Mouse (Mus musculus): ENCODE data around the gene Hoxb7. TPM values are rescaled to one million over a fixed set of nuclear protein-coding genes. Genes with fewer than 3 reads are reported as not detected.

Hoxb7 gene
- polyA plus RNA-seq, 1 experiment from 2014 or later = not detected

GRCm38 (mm10) chr11:96325747-96326212 lies 39.4 kb downstream of the Hoxb7 start:
- Histone ChIP-seq H3K4me1 (ENCODE audit: control insufficient read depth, insufficient read depth, low read length) (no peaks in the 10 kb centered on the region), H3K27me3 (ENCODE audit: control insufficient read depth, insufficient read depth, low read depth, low read length) (peaks cover 94% of the 10 kb centered on the region), H3K4me3 (ENCODE audit: low read depth, low read length) (no peak overlapping the region), H3K4me2 (ENCODE audit: low read length) (no peak overlapping the region), H3K9ac (ENCODE audit: low read depth, low read length) (no peak overlapping the region), H3K9me3 (replicated peaks; ENCODE audit: control insufficient read depth, low read length, poor library complexity, severe bottlenecking) (no peaks in the 10 kb centered on the region), H3K27ac (ENCODE audit: low read length) (no peak overlapping the region), H3K36me3 (ENCODE audit: control insufficient read depth, insufficient read depth, low read length) (no peaks in the 10 kb centered on the region)
- WGBS = 1% methylated on average over 22 of the region's 22 CpGs
- no peak for ATAC-seq

- Histone ChIP-seq H3K4me1 (ENCODE audit: control insufficient read depth, insufficient read depth, low read length) (no peaks in the 10 kb centered on the region), H3K4me2 (ENCODE audit: low read length) (no peak overlapping the region), H3K9me3 (replicated peaks; ENCODE audit: control insufficient read depth, low read length, poor library complexity, severe bottlenecking) (no peaks in the 10 kb centered on the region), H3K27me3 (ENCODE audit: control insufficient read depth, insufficient read depth, low read depth, low read length) (peaks cover 95% of the 10 kb centered on the region), H3K9ac (ENCODE audit: low read depth, low read length) (no peak overlapping the region), H3K36me3 (ENCODE audit: control insufficient read depth, insufficient read depth, low read length) (no peaks in the 10 kb centered on the region), H3K4me3 (ENCODE audit: low read depth, low read length) (no peak overlapping the region), H3K27ac (ENCODE audit: low read length) (no peak overlapping the region)
- ATAC-seq = no peak
- WGBS = 3% methylated on average over 12 of the region's 12 CpGs
Measured at GRCm38 (mm10) chr11:96326705-96327104, 40.3 kb downstream of the Hoxb7 start.

- no peak overlapping the region for H3K4me2 ChIP-seq (ENCODE audit: low read length)
- no peak for ATAC-seq
- H3K9me3 ChIP-seq (replicated peaks; ENCODE audit: control insufficient read depth, low read length, poor library complexity, severe bottlenecking) = no peaks in the 10 kb centered on the region
- 3% methylated on average over 7 of the region's 7 CpGs for WGBS
- H3K4me1 ChIP-seq (ENCODE audit: control insufficient read depth, insufficient read depth, low read length) = no peaks in the 10 kb centered on the region
- H3K27ac ChIP-seq (ENCODE audit: low read length) = no peak overlapping the region
- peaks cover 95% of the 10 kb centered on the region for H3K27me3 ChIP-seq (ENCODE audit: control insufficient read depth, insufficient read depth, low read depth, low read length)
- H3K9ac ChIP-seq (ENCODE audit: low read depth, low read length) = no peak overlapping the region
- H3K4me3 ChIP-seq (ENCODE audit: low read depth, low read length) = no peak overlapping the region
- H3K36me3 ChIP-seq (ENCODE audit: control insufficient read depth, insufficient read depth, low read length) = no peaks in the 10 kb centered on the region
Measured at GRCm38 (mm10) chr11:96327122-96327521, 40.7 kb downstream of the Hoxb7 start.

- no peak overlapping the region for H3K4me3 ChIP-seq (ENCODE audit: low read depth, low read length)
- ATAC-seq = no peak
- H3K9me3 ChIP-seq (replicated peaks; ENCODE audit: control insufficient read depth, low read length, poor library complexity, severe bottlenecking) = no peaks in the 10 kb centered on the region
- no peaks in the 10 kb centered on the region for H3K4me1 ChIP-seq (ENCODE audit: control insufficient read depth, insufficient read depth, low read length)
- H3K9ac ChIP-seq (ENCODE audit: low read depth, low read length) = no peak overlapping the region
- H3K27ac ChIP-seq (ENCODE audit: low read length) = no peak overlapping the region
- WGBS = 0% methylated on average over 5 of the region's 5 CpGs
- H3K36me3 ChIP-seq (ENCODE audit: control insufficient read depth, insufficient read depth, low read length) = no peaks in the 10 kb centered on the region
- H3K4me2 ChIP-seq (ENCODE audit: low read length) = no peak overlapping the region
- peaks cover 95% of the 10 kb centered on the region for H3K27me3 ChIP-seq (ENCODE audit: control insufficient read depth, insufficient read depth, low read depth, low read length)
Measured at GRCm38 (mm10) chr11:96327750-96328149, 41.3 kb downstream of the Hoxb7 start.

DNA sequence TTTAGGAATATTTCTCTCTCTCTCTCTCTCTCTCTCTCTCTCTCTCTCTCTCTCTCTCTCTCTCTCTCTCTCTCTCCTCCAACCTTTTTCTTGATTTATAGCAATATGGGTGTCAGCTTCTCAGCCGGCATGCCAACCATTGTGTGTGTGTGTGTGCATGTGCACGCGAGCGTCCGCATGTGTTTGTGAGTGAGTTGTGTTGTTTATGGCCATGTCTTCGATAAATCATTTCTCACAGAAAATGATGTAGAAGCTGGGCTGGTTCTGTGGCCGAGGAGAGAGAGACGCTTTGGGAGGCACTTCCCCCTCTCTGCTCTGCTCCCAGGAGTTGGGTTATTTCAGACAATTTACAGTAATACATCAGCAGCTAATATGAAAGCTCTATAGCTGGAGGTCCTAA lies 42.2 kb downstream of the Hoxb7 start:
- Histone ChIP-seq H3K36me3 (ENCODE audit: control insufficient read depth, insufficient read depth, low read length) (no peaks in the 10 kb centered on the region), H3K4me1 (ENCODE audit: control insufficient read depth, insufficient read depth, low read length) (no peaks in the 10 kb centered on the region), H3K27ac (ENCODE audit: low read length) (no peak overlapping the region), H3K4me3 (ENCODE audit: low read depth, low read length) (no peak overlapping the region), H3K27me3 (ENCODE audit: control insufficient read depth, insufficient read depth, low read depth, low read length) (peaks cover 93% of the 10 kb centered on the region), H3K4me2 (ENCODE audit: low read length) (no peak overlapping the region), H3K9ac (ENCODE audit: low read depth, low read length) (no peak overlapping the region), H3K9me3 (replicated peaks; ENCODE audit: control insufficient read depth, low read length, poor library complexity, severe bottlenecking) (no peaks in the 10 kb centered on the region)
- ATAC-seq = no peak
- 4% methylated on average over 8 of the region's 8 CpGs for WGBS

GRCm38 (mm10) chr11:96332105-96332504 lies 45.7 kb downstream of the Hoxb7 start:
- Histone ChIP-seq H3K4me3 (ENCODE audit: low read depth, low read length) (no peak overlapping the region), H3K36me3 (ENCODE audit: control insufficient read depth, insufficient read depth, low read length) (no peaks in the 10 kb centered on the region), H3K9ac (ENCODE audit: low read depth, low read length) (no peak overlapping the region), H3K27ac (ENCODE audit: low read length) (no peak overlapping the region), H3K27me3 (ENCODE audit: control insufficient read depth, insufficient read depth, low read depth, low read length) (peaks cover 96% of the 10 kb centered on the region), H3K9me3 (replicated peaks; ENCODE audit: control insufficient read depth, low read length, poor library complexity, severe bottlenecking) (no peaks in the 10 kb centered on the region), H3K4me2 (ENCODE audit: low read length) (no peak overlapping the region), H3K4me1 (ENCODE audit: control insufficient read depth, insufficient read depth, low read length) (no peaks in the 10 kb centered on the region)
- ATAC-seq = no peak
- 1% methylated on average over 8 of the region's 8 CpGs for WGBS

GRCm38 (mm10) chr11:96332618-96333032 lies 46.2 kb downstream of the Hoxb7 start:
- H3K27me3 ChIP-seq (ENCODE audit: control insufficient read depth, insufficient read depth, low read depth, low read length) = peaks cover 96% of the 10 kb centered on the region
- H3K4me2 ChIP-seq (ENCODE audit: low read length) = no peak overlapping the region
- under 1% methylated on average over 32 of the region's 35 CpGs for WGBS
- no peaks in the 10 kb centered on the region for H3K36me3 ChIP-seq (ENCODE audit: control insufficient read depth, insufficient read depth, low read length)
- H3K4me1 ChIP-seq (ENCODE audit: control insufficient read depth, insufficient read depth, low read length) = no peaks in the 10 kb centered on the region
- H3K27ac ChIP-seq (ENCODE audit: low read length) = no peak overlapping the region
- no peak overlapping the region for H3K4me3 ChIP-seq (ENCODE audit: low read depth, low read length)
- H3K9me3 ChIP-seq (replicated peaks; ENCODE audit: control insufficient read depth, low read length, poor library complexity, severe bottlenecking) = no peaks in the 10 kb centered on the region
- no peak for ATAC-seq
- H3K9ac ChIP-seq (ENCODE audit: low read depth, low read length) = no peak overlapping the region

DNA sequence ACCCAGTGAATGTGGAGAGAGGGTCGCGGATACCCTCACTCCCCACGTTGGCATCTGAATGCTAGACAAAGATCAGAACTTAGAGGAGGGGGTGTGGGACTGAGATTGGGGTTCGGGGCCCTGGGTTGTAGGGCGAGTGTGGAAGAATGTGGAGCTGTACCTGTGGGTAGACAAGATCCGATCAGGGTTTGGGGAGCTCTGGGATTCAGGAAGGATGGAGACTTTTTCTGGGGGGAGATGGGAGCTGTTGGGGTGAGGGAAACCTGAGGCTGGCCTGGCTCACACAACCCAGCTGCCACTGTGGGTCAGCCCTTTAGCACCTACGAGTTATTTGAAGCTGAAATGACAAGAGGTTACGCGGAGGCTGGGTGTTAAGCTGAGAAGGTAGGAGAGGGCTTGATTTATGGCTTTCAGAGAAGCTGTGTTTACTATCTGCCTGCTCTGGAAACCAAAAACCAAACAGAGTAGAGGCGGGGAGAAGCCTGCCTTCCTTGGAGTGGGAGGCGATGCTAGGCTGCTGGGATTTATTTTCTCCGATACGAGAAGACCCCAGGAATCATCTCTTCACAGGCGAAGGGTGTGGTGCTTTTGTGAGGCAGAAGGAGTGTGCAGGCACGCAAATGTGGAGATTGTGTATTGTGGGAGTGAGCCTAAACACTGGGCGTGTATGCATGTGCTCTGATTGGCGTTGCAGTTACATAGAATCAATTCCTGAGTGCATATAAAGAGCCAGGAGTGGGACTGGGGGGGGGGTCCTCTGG lies 47.0 kb downstream of the Hoxb7 start:
- 2% methylated on average over 17 of the region's 17 CpGs for WGBS
- Histone ChIP-seq H3K27me3 (ENCODE audit: control insufficient read depth, insufficient read depth, low read depth, low read length) (peaks cover 96% of the 10 kb centered on the region), H3K4me2 (ENCODE audit: low read length) (no peak overlapping the region), H3K27ac (ENCODE audit: low read length) (no peak overlapping the region), H3K9ac (ENCODE audit: low read depth, low read length) (no peak overlapping the region), H3K36me3 (ENCODE audit: control insufficient read depth, insufficient read depth, low read length) (no peaks in the 10 kb centered on the region), H3K9me3 (replicated peaks; ENCODE audit: control insufficient read depth, low read length, poor library complexity, severe bottlenecking) (no peaks in the 10 kb centered on the region), H3K4me1 (ENCODE audit: control insufficient read depth, insufficient read depth, low read length) (no peaks in the 10 kb centered on the region), H3K4me3 (ENCODE audit: low read depth, low read length) (no peak overlapping the region)
- no peak for ATAC-seq

DNA sequence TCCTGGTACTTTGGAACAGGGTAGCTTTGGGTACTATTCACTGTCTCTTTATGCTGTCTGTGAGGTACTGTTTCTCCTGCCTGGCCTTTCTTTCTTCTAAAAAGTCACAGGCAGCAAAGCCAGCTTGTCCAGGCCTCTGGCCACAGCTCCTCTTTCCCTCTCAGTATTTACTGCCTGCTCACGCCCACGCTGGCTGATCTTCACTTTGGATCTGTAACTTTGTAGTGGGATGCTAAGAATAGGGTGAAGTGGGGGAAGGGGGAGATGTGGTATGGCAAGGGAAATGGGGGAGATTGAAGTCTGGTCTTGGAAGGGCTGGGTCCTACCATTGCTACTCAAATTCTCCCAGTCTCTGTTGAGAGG lies 47.6 kb downstream of the Hoxb7 start:
- no peak overlapping the region for H3K4me2 ChIP-seq (ENCODE audit: low read length)
- ATAC-seq = no peak
- H3K4me1 ChIP-seq (ENCODE audit: control insufficient read depth, insufficient read depth, low read length) = no peaks in the 10 kb centered on the region
- no peak overlapping the region for H3K9ac ChIP-seq (ENCODE audit: low read depth, low read length)
- H3K27ac ChIP-seq (ENCODE audit: low read length) = no peak overlapping the region
- no peaks in the 10 kb centered on the region for H3K36me3 ChIP-seq (ENCODE audit: control insufficient read depth, insufficient read depth, low read length)
- peaks cover 96% of the 10 kb centered on the region for H3K27me3 ChIP-seq (ENCODE audit: control insufficient read depth, insufficient read depth, low read depth, low read length)
- WGBS = 3% methylated on average over 2 of the region's 2 CpGs
- no peaks in the 10 kb centered on the region for H3K9me3 ChIP-seq (replicated peaks; ENCODE audit: control insufficient read depth, low read length, poor library complexity, severe bottlenecking)
- no peak overlapping the region for H3K4me3 ChIP-seq (ENCODE audit: low read depth, low read length)
